Mouse (Mus musculus) CH12.LX (cell line): Measurements from ENCODE around the gene Thbs4. TPM values are rescaled to one million over a fixed set of nuclear protein-coding genes. Genes with fewer than 3 reads are reported as not detected.

Experiments
- DNase-seq: peaks from one replicate; pipeline ENCODE4 v3.0.0-alpha.2; 2013; ENCODE audit errors: extremely low read depth
- H3K27ac ChIP-seq: 2 replicates; pipeline ENCODE4 v1.5.1; 2012; ENCODE audit warnings: low read depth, mild to moderate bottlenecking, control low read depth, moderate library complexity; ENCODE audit not compliant: insufficient read depth
- H3K27me3 ChIP-seq: replicated peaks from 2 replicates; pipeline ENCODE3; 2012; ENCODE audit warnings: inconsistent platforms
- H3K36me3 ChIP-seq, 2 experiments: replicated peaks in 1 of 2; 2 replicates each; pipeline versions ENCODE3 to v1.6.1; 2012; ENCODE audit warnings: inconsistent platforms in 1 of 2, low read length in 1 of 2, mild to moderate bottlenecking in 1 of 2, mixed read lengths in 1 of 2, moderate library complexity in 1 of 2; ENCODE audit not compliant: control insufficient read depth in 1 of 2, insufficient read depth in 1 of 2
- H3K4me1 ChIP-seq, 2 experiments: 2 replicates each; pipeline ENCODE4 v1.6.1; 2012; ENCODE audit warnings: inconsistent platforms in 1 of 2, moderate library complexity in 1 of 2; ENCODE audit not compliant: insufficient read depth in 2 of 2, control insufficient read depth in 1 of 2
- H3K4me2 ChIP-seq: 2 replicates; pipeline ENCODE4 v1.6.1; 2012; ENCODE audit warnings: low read depth, mild to moderate bottlenecking, control low read depth; ENCODE audit not compliant: poor library complexity, insufficient read depth, severe bottlenecking
- H3K4me3 ChIP-seq, 3 experiments: fragments of 150-350 bp in 1 of 3; sonication (generic) in 1 of 3; replicated peaks in 1 of 3; 2 replicates each; pipeline versions ENCODE3 to v1.5.1; 2011 to 2012; ENCODE audit warnings: low read depth in 2 of 3, low read length in 2 of 3, mild to moderate bottlenecking in 2 of 3, moderate library complexity in 2 of 3, control low read depth in 1 of 3, improper control_type of control experiment in 1 of 3, inconsistent platforms in 1 of 3, mixed read lengths in 1 of 3; ENCODE audit not compliant: poor library complexity in 1 of 3
- H3K79me2 ChIP-seq: replicated peaks from 2 replicates; pipeline ENCODE4 v1.6.1; 2012; ENCODE audit warnings: mild to moderate bottlenecking, moderate library complexity; ENCODE audit not compliant: control insufficient read depth, poor library complexity, insufficient read depth, severe bottlenecking; ENCODE audit errors: extremely low read depth
- H3K9ac ChIP-seq: 2 replicates; pipeline ENCODE4 v1.6.1; 2012; ENCODE audit warnings: low read depth, mild to moderate bottlenecking, control low read depth, moderate library complexity; ENCODE audit not compliant: insufficient read depth
- H3K9me3 ChIP-seq: replicated peaks from 2 replicates; pipeline ENCODE3; 2012; ENCODE audit warnings: low read length, inconsistent platforms, mixed read lengths
- CHD2 ChIP-seq: IDR thresholded peaks from 2 replicates; pipeline ENCODE4 v1.6.1; 2011; ENCODE audit warnings: low read length, improper control_type of control experiment
- CTCF ChIP-seq, 2 experiments: IDR thresholded peaks in 1 of 2; conservative IDR thresholded peaks in 1 of 2; 2 replicates each; pipeline ENCODE4 v1.5.1; 2011 to 2012; ENCODE audit warnings: low read depth in 2 of 2, low read length in 2 of 2, improper control_type of control experiment in 1 of 2, inconsistent platforms in 1 of 2, mild to moderate bottlenecking in 1 of 2, moderate library complexity in 1 of 2
- ETS1 ChIP-seq: conservative IDR thresholded peaks from 2 replicates; pipeline ENCODE4 v1.6.1; 2012; ENCODE audit warnings: low read depth, mild to moderate bottlenecking, inconsistent platforms, low read length, improper control_type of control experiment, moderate library complexity
- IRF4 ChIP-seq: IDR thresholded peaks from 2 replicates; pipeline ENCODE4 v1.6.1; 2014; ENCODE audit warnings: low read depth, mild to moderate bottlenecking, inconsistent platforms, low read length, improper control_type of control experiment
- JUN ChIP-seq: IDR thresholded peaks from 2 replicates; pipeline ENCODE4 v1.6.1; 2011; ENCODE audit warnings: low read depth, mild to moderate bottlenecking, low read length, improper control_type of control experiment, moderate library complexity; ENCODE audit not compliant: insufficient read depth
- JUND ChIP-seq: conservative IDR thresholded peaks from 2 replicates; pipeline ENCODE4 v1.6.1; 2011; ENCODE audit warnings: low read depth, low read length, improper control_type of control experiment
- KAT2A ChIP-seq: IDR thresholded peaks from 2 replicates; pipeline ENCODE4 v1.6.1; 2012; ENCODE audit warnings: low read length, improper control_type of control experiment, inconsistent platforms; ENCODE audit not compliant: insufficient replicate concordance
- MAFK ChIP-seq: IDR thresholded peaks from 2 replicates; pipeline ENCODE4 v1.6.1; 2011; ENCODE audit warnings: low read length, improper control_type of control experiment; ENCODE audit not compliant: insufficient replicate concordance
- MAX ChIP-seq: IDR thresholded peaks from 2 replicates; pipeline ENCODE4 v1.6.1; 2011; ENCODE audit warnings: low read length, improper control_type of control experiment
- MAZ ChIP-seq: IDR thresholded peaks from 2 replicates; pipeline ENCODE4 v1.6.1; 2012; ENCODE audit warnings: low read depth, mild to moderate bottlenecking, inconsistent platforms, low read length, improper control_type of control experiment, moderate library complexity
- MEF2A ChIP-seq: IDR thresholded peaks from 2 replicates; pipeline ENCODE4 v1.6.1; 2014; ENCODE audit warnings: low read depth, mild to moderate bottlenecking, inconsistent platforms, low read length, improper control_type of control experiment, borderline replicate concordance
- MYC ChIP-seq: IDR thresholded peaks from 2 replicates; pipeline ENCODE4 v1.6.1; 2011; ENCODE audit warnings: low read depth, mild to moderate bottlenecking, improper control_type of control experiment, low read length
- NRF1 ChIP-seq: IDR thresholded peaks from 2 replicates; pipeline ENCODE4 v1.6.1; 2014; ENCODE audit warnings: low read depth, mild to moderate bottlenecking, inconsistent platforms, low read length, improper control_type of control experiment, moderate library complexity
- PAX5 ChIP-seq: IDR thresholded peaks from 2 replicates; pipeline ENCODE4 v1.6.1; 2012; ENCODE audit warnings: low read length, inconsistent platforms, mixed read lengths
- POLR2AphosphoS2 ChIP-seq: IDR thresholded peaks from 2 replicates; pipeline ENCODE4 v1.6.1; 2011; ENCODE audit warnings: low read depth, low read length, improper control_type of control experiment
- SMC3 ChIP-seq: IDR thresholded peaks from 2 replicates; pipeline ENCODE4 v1.6.1; 2011; ENCODE audit warnings: low read depth, low read length, improper control_type of control experiment
- TBP ChIP-seq: conservative IDR thresholded peaks from 2 replicates; pipeline ENCODE4 v1.6.1; 2011; ENCODE audit warnings: low read depth, low read length, improper control_type of control experiment
- UBTF ChIP-seq: IDR thresholded peaks from 2 replicates; pipeline ENCODE4 v1.6.1; 2012; ENCODE audit warnings: low read depth, mild to moderate bottlenecking, inconsistent platforms, low read length, improper control_type of control experiment, moderate library complexity
- USF1 ChIP-seq: IDR thresholded peaks from 2 replicates; pipeline ENCODE4 v1.6.1; 2014; ENCODE audit warnings: low read depth, mild to moderate bottlenecking, inconsistent platforms, low read length, improper control_type of control experiment
- USF2 ChIP-seq: conservative IDR thresholded peaks from 2 replicates; pipeline ENCODE4 v1.6.1; 2011; ENCODE audit warnings: low read depth, low read length, improper control_type of control experiment
- ZC3H11A ChIP-seq: IDR thresholded peaks from 2 replicates; pipeline ENCODE4 v1.6.1; 2012; ENCODE audit warnings: low read depth, mild to moderate bottlenecking, inconsistent platforms, low read length, improper control_type of control experiment
- ZNF384 ChIP-seq: IDR thresholded peaks from 2 replicates; pipeline ENCODE4 v1.6.1; 2012; ENCODE audit warnings: low read depth, low read length, improper control_type of control experiment, inconsistent platforms
- dilution Hi-C: fragments of 300-500 bp; cut with MboI; formaldehyde crosslinking; loops from 2 replicates; pipeline ENCODE4 v1.14.3; 2020; ENCODE audit warnings: low sequenced_read_pairs; ENCODE audit not compliant: extremely low pct_unique_long_range_greater_than_20kb, extremely low pct_ligation_motif_present
- in situ Hi-C: fragments of 300-500 bp; cut with MboI; formaldehyde crosslinking; loops from 3 replicates; pipeline ENCODE4 v1.14.3; 2019; ENCODE audit warnings: low sequenced_read_pairs, low pct_ligation_motif_present, low pct_unique_long_range_greater_than_20kb, mixed read lengths
- polyA plus RNA-seq: library from polyadenylated mRNA; unstranded; fragments of >175 nt; gene quantifications from 2 replicates; pipeline ENCODE4 v1.2.1, GENCODE M21; 2012; ENCODE audit warnings: low read depth; ENCODE audit not compliant: insufficient read length
- total RNA-seq, 2 experiments: library from RNA; depleted of rRNA; stranded (reverse); fragments of 300-350 nt in 1 of 2; fragments of >200 nt in 1 of 2; gene quantifications; 2 replicates each; pipeline ENCODE4 v1.2.3; 2012 to 2014

Thbs4 gene
- total and polyA plus RNA-seq, 3 experiments: not detected

GRCm38 (mm10) chr13:92706342-92707061, 88.1 kb downstream of the Thbs4 start:
- no peak for DNase-seq
- H3K4me1 ChIP-seq: peaks cover 0 to 12% of the 10 kb centered on the region in 2 experiments; a peak in 2 of 4 replicates
- H3K27me3 ChIP-seq: no peaks in the 10 kb centered on the region
- H3K36me3 ChIP-seq: peaks cover 0 to 8% of the 10 kb centered on the region in 2 experiments
- TF ChIP-seq NRF1 (no peak), USF2 (no peak), USF1 (no peak), MYC (no peak), JUN (no peak), JUND (no peak), CHD2 (no peak), PAX5 (no peak), POLR2AphosphoS2 (no peak), MAZ (no peak), MEF2A (no peak)
- no peak overlapping the region for H3K9ac ChIP-seq
- in situ Hi-C loops (no loop called here), dilution Hi-C loops (no loop called here)
- no peak overlapping the region for H3K27ac ChIP-seq
- no peaks in the 10 kb centered on the region for H3K9me3 ChIP-seq
- H3K4me2 ChIP-seq: no peak overlapping the region
- H3K79me2 ChIP-seq: no peaks in the 10 kb centered on the region
- H3K4me3 ChIP-seq: no peak overlapping the region

- Histone ChIP-seq H3K79me2 (no peaks in the 10 kb centered on the region), H3K4me1 (peaks cover 0 to 12% of the 10 kb centered on the region in 2 experiments; a peak in 2 of 4 replicates), H3K9me3 (no peaks in the 10 kb centered on the region), H3K9ac (no peak overlapping the region), H3K4me3 (no peak overlapping the region), H3K36me3 (peaks cover 0 to 8% of the 10 kb centered on the region in 2 experiments), H3K27ac (no peak overlapping the region), H3K4me2 (no peak overlapping the region), H3K27me3 (no peaks in the 10 kb centered on the region)
- TF ChIP-seq MEF2A (no peak), KAT2A (no peak), ZC3H11A (no peak), IRF4 (no peak), UBTF (no peak), SMC3 (no peak), USF2 (no peak), ETS1 (no peak), MAX (no peak), MAFK (no peak), TBP (no peak), JUN (no peak), JUND (no peak), CTCF (conservative IDR thresholded peaks at IDR 0.05 in 1 of 2, IDR thresholded peaks at IDR 0.05 in 1 of 2; ENCODE audit: low read depth in 2 of 2, low read length in 2 of 2) (no peak), ZNF384 (no peak)
- in situ Hi-C loops: no loop called here
- dilution Hi-C loops: no loop called here
- DNase-seq: no peak
These were observed 89.5 kb downstream of the Thbs4 start for GRCm38 (mm10) chr13:92705016-92705535.
